Mouse (Mus musculus) left cerebral cortex, postnatal 10 days (tissue): ENCODE measurements around the gene Lrp10. TPM values are rescaled to one million over a fixed set of nuclear protein-coding genes. Genes with fewer than 3 reads are reported as not detected.

Experiments used
- DNase-seq, 2 experiments: peaks; one replicate each; pipeline ENCODE4 v3.0.0; 2021 to 2022; ENCODE audit warnings: low spot score in 2 of 2, mixed read lengths in 1 of 2; ENCODE audit errors: extremely low spot score in 1 of 2
- intact Hi-C: fragments of 180-260 bp; cut with DNase I; formaldehyde crosslinking; loops from one replicate; pipeline ENCODE4 v1.15.1; 2025
- total RNA-seq, 2 experiments: library from RNA; stranded (reverse); gene quantifications; 2 replicates each; pipeline ENCODE4 v1.2.3; 2021

The Lrp10 gene
- total RNA-seq, 2 experiments from 2014 or later = 27.5 to 34.5 TPM

DNA sequence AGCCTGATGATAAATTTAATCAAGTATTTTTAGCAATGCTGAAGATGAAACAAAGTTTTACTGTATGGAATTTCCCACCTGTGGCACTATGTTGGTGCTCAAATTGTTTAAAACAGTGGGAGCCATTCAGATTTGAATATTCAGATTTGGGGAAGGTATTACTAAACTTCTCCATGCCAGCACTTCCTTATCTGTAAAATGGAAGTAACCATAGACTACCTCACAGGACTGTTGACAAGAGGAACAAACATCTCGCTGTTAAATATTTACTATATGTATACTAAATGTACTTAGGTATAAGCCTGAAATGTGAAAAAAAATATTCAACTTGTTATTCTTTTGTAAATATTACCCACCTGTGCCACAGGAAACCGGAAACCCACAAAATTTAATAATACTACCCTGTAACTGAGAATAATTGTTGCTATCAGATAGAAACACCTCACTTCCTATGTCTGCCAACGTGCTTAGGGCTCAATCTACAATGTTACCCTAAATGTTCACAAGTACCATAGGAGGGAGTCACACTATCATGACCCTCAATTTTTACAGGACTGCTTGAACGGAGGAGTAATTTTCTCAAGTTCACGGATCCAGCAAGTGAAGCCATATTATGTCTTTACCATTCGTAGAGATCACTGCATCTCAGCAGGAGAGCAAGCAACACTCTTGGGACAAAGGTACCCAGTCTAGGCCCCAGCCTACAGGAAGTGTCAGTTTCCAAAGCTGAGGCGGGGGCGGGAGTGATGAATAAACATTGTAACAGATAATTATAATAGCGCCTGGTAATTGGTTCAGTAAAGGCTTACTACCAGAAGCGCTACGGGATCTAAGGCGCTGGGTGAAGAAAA is 604 bp upstream of the Lrp10 start:
- DNase-seq = no peak
- intact Hi-C loops = no loop called here

DNA sequence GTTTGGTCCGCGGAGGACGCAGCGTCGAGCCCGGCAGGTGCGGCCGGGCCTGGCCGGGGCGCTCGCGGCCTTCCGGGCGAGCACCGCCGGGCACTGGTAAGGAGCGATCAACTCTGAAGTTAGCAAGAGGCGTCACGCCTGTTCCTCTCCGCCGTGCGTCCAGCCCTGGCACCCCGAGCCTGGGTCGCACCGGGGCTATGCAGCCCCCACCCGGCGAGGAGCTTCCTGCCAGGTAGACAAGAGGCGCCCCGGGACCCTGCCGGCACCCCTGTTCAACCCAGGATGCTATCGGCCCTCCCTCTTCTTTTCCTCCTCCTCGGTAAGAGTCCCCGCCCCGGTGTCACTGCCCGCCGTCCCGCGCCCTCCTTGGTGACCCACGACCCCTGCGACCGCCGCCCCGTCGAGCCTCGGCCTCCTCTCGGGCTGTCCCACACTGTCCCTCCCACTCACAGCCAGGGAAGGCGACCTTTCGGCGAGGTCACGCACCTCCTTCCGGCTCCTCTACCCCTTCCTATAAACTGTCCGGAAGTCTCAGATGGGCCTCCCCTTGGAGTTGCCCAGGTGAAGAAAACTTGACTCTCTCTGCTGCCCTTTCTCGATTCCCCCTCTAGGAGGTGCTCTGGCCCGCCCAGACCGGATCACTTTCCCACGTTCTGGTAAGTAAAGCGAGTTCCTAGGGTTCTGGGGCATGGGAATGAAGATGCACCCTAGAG is 512 bp downstream of the Lrp10 start:
- DNase-seq = peak in 1 of 2 experiments; percentile 74
- intact Hi-C loops = no loop called here

DNA sequence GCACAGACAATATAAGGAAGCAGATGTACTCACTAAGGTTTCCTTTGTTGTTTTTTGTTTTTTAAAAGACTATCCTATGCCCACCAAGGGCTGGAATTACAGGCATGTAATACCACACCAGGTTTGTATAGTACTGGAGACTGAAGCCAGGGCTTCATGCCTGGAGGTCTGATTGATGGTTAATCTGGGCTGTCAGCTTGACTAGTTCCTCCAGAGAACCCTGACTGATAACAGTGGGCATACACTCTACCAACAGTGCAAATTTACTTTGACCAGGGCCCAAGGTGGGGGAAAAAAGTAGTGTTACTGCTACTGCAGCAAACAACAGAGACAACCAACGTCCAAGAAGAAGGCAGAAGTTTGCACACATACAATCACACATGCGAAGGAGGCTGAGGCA is 7.5 kb downstream of the Lrp10 start:
- no peak for DNase-seq
- intact Hi-C loops = no loop called here

DNA sequence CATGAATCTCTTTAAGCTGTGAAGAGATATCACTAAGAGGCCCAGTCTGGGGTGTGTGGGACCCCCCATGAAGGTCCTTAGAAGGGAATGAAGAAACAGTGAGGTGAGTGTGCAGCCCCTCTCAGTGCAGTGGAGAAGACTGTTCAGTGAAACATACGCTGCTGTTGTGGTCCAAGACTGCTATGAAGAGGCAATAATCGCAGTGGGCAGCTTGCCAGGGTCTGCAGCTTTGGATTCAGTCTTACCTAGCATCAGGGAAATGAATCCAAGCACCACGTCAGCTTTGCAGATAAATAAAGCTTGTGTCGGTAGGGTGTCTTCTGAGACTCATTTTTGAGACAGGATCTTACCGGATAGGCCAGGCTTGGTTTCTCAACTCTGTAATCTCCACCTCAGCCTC is 8.7 kb downstream of the Lrp10 start:
- DNase-seq = peak in 1 of 2 experiments; percentile 58
- intact Hi-C loops = no loop called here

DNA sequence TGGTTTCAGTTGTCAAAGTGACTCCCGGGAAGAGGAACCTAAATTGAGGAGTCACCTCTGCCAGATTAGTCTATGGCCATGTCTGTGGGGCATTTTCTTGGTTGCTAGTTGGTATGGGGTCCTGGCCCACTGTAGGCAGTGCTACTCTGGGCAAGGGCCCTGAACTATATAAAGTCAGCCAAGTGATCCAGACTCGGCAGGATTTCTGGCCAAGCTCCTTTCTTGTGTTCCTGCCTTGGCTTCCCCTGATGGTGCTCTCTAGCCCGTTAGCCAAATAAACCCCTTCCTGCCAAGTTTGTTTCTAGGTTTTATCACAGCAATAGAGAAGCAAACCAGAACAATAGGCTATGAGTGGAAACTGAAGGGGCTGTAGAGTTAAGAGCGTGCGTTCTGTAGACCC is 10.8 kb downstream of the Lrp10 start:
- DNase-seq = no peak
- intact Hi-C loops = no loop called here

DNA sequence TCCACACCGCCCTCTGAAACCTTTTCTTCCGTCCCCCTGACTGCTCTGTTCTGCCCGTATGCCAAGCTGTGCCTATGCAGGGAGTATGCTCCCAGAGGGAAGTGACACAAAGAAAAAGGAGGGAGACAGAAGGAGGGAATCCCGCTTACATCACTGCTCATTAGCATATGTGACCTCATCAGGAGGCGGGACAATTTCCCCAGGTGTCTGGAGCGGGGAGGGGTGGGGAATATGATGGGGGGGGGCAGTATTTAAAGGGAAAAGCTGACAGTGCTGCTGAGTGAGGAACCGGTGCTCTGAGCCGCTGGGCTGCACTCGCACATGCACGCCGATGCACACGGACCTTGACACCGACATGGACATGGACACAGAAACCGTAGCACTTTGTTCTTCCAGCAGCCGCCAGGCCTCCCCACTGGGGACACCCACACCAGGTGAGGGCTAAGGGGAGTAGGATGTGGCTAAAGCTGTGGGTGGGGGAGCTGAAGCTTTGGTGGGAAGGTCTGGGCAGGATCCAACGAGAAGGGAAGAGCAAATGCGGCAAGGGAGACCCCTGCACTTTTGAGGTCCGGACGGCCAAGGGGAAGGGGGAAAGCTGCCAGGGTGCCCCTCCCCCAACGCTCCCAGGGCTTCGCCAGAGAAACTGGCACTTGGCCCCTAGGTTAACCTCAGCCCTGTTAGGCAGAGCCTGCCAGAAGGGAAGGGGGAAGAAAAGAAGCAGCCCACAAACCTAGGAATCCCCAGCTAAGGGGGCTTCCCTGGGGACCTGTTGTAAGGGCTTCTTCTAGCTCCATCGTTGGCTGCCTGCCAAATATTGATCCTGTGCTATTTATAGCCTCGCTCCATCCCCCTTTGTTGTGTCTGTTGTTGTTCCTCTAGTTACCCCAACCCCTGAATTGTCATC is 12.3 kb downstream of the Lrp10 start, which contains the start of gene Rem2:
Rem2 (plus strand) TSS at position 160 of the 904 bp plus-strand sequence.
- peak; percentile 68 to 71 for DNase-seq
- intact Hi-C loops = no loop called here

DNA sequence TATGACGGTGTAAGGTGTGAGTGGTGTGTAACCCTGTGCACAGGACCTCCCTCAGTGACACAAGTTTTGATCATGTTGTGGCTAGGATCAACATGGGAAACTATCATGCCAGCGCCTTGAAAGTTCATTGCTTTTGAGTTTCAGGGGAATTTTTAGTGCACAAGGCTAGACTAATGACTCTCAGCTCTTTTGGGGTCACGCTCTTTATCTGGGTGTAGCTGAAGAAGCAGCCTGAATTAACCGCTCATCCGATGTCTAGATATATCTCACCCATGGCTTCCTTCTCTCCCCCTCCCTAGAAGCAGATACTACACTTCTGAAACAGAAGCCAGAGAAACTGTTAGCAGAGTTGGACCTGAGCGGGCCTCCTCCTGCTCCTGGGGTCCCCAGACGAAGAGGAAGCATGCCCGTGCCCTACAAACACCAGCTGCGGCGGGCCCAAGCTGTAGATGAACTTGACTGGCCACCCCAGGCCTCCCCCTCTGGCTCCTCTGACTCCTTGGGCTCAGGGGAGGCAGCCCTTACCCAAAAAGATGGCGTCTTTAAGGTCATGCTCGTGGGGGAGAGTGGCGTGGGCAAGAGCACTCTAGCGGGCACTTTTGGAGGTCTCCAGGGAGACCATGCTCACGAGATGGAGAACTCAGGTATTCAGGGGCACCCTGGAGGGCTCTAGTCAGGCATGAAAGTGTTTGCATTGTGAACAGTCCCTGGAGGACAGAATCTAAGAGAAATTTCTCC is 13.4 kb downstream of the Lrp10 start:
- DNase-seq = no peak
- intact Hi-C loops = no loop called here

DNA sequence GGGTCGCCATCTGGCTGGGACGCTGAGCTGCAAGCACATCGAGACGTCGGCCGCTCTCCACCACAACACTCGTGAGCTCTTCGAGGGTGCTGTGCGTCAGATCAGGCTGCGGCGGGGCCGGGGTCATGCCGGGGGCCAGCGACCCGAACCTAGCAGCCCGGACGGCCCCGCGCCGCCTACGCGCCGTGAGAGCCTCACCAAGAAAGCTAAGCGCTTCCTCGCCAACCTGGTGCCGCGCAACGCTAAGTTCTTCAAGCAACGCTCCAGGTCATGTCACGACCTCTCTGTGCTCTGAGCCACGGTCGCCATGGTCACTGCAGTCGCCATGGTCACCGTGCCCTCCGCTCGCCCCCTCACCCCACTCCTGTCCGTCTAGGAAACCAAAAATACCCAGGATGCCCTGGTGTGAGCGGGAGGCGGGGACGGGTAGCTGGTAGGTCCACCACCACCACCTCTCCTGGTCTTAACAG is 15.5 kb downstream of the Lrp10 start:
- intact Hi-C loops = no loop called here
- DNase-seq = peak in 1 of 2 experiments; percentile 63

DNA sequence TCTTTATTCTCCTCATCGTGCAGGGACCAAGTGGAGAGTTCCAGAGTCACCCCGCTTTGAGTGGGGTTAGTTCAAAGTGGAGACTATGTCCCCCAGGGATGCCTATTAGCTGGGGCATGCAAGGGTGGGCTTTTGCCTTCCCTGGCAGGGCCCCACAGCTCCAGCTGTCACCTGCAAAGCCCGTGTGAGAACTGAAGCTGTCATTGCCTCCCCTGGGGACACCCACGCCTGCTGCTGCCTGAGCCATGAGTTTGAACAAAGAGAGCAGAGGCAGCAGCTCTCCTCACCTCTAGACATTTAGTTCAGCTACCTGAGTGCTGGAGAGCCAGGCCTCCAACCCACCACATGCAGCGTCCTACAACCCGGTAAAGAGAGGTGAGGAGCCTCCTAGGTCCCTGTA is 16.7 kb downstream of the Lrp10 start:
- intact Hi-C loops = no loop called here
- DNase-seq = no peak

DNA sequence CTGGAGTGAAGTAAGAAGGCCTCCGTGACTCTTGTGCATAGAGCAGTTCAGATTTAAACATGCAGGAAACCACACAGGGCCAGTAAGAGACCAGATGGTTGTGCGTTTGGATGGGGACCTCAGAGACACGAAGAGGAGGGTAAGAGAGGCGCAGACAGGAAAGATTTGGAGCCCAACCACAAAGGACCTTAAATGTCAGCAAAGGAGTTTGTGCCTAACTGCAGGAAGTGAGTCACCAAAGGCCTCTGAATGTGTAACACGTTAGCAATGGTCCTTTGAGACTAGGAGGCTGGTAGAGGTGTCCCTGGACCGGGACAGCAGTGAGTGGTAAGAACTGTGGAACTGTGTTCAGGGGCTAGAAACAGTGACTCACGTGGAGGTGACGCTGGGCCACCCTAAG is 17.5 kb downstream of the Lrp10 start:
- intact Hi-C loops = no loop called here
- DNase-seq = no peak

DNA sequence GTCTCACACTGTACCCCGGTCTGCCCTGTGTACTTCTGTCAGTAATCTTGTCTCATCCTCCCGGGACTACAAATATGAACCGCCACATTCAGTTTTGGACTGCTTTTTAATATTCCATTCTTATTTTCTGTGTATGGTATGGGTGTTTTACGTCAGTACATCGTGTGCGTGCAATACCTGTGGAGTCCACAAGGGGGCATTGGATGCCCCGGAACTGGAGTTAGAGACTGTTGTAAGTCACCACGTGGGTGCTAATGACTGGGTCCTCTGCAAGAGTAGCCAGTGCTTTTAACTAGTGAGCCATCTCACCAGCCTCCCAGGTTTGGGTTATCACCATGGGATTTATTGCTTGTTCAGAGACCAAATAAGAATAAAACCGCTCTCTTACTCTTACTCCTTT is 18.6 kb downstream of the Lrp10 start:
- DNase-seq = peak in 1 of 2 experiments; percentile 53
- intact Hi-C loops = no loop called here

DNA sequence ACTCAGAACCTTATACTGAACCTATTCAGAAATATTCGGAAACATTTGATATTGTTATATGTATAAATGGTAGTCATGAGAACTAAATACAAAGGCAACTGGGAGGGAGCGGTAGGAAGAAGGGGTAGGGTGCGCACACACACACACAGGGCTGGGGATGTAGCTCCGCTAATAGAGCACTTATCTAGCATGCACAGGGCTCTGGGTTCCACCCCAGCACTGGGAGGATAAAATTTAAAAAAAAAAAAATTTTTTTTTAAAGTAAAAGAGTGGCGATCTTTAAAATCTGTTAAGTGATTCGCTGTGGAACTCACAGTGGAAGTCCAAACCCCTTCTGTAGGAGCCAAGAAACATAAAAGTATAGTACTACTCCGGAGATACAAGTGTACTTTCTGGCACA is 22.0 kb downstream of the Lrp10 start:
- DNase-seq = no peak
- intact Hi-C loops = no loop called here

DNA sequence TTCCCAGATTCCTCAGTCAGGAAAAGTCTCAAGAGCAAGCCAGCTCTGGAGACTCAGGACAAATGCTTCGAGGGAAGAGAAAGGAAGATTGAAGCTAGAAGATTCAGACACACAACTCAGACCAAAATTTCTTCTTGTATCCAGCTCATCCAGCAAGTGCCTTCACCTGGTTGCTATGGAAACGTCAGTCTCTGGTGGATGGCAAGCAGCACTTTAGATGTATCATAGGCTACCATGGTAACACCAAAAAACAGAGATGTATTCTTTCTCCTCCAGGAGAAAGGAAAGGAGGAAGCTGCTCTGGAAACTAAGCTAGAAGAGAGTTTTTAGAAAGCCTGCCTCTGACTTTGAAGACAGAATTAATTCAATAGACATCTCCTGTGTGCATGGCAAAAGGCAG is 23.8 kb downstream of the Lrp10 start:
- DNase-seq = no peak
- intact Hi-C loops = no loop called here

DNA sequence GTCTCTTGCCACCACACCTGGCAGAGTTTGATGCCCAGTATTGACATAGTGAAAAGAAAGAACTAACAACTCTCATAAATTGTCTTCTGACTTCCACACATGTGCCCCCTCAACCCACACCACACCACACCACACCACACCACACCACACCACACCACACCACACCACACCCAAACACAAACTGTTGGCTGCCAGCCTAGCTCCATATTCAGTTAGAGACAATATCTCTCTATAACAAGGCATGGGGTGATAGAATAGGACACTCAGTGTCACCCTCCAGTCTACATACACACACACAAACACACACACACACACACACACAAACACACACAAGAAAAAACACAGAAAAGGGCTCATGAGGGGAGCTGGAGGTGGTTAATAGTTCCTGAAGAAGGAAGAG is 24.4 kb downstream of the Lrp10 start:
- no peak for DNase-seq
- intact Hi-C loops = no loop called here

DNA sequence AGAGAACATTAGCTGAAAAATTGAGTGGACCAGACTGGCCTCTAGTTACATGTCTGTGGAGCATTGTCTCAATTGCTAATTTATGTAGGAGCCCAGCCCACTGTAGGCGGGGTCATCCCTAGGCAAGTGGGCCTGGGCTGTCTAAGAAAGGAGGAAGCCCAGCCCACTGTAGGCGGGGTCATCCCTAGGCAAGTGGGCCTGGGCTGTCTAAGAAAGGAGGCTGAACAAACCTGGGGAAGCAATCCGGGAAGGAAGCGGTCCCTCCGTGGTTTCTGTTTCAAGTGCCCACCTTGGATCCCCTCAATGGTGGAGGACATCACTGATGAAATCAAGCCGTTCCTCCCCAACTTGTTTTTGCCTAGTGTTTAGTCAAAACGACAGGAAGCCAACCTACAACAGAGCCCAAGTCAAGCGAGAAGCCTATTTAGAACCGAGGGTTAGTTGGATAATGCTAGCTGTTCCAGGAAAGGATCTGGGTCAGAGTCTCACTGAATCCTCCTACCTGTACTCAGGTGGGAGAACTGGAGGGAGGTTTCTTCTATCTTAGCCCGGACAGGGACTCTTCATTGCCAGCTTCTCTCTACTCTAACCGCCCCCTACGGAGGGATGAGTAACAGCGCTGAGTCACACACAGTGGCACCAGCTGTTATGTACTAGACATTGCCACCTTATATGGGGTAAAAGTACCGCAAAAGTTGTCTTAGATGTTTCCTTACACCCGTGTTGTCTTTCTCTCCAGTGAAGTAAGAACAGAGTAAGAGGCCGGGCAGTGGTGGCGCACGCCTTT is 28.6 kb downstream of the Lrp10 start:
- no peak for DNase-seq
- intact Hi-C loops = no loop called here

DNA sequence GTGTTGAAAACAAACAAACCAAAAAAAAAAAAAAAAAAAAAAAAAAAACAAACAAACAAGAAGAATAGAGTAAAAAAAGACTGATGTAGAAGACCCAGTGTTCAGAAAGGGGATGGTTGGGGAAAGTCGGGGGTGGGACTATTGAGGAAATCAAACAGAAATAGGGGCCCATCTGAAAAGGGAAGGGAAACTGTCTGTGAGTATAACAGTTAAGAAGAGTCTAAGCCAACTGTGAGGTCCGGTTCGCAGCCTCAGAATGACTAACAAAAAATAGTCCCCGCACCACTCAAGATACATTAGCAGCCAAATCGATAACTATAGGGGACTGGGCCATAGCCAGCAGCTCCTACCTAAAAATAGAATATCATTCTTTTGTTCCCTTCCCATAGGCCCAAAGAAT is 29.3 kb downstream of the Lrp10 start:
- intact Hi-C loops = no loop called here
- DNase-seq = no peak

DNA sequence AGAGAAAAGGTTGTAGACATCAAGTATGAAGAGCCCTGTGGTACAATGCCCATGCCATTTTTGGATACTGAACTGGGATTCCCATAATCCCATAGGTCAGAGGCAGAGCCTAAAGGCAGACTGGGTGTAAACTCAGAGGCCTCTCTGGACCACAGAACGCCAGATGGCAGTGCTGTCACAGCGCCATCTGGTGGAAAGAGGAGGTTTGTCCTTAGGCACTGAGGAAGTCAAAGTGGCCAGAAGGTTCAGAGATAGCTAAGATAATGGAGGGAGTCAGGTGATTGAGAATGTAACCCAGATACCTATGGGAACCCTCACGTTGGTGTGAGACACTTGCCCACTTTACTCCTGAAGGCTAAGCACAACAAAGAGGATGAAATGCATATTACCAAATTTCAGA is 30.3 kb downstream of the Lrp10 start:
- intact Hi-C loops = no loop called here

DNA sequence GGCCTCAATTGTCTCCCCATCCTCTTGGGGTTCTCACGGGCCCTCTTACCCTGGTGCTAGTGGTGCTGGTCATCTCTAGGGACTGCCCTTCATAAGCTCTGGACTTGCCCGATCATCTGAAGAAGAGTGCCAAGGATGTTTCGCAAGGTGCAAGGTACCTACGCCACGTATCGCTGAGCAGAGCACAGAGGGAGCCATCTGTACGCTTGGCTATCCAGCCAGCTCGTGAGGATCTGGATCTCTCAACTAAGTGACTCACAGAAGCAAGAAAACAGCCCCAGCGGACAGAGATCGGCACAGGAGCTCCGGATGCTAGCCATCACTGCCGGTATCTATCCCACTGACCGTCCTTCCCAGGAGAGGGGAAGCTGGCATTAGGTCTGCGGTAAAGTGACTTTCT is 32.8 kb downstream of the Lrp10 start:
- DNase-seq = no peak
- intact Hi-C loops = no loop called here

More for the DNA sequence above, 30.3 kb downstream of the Lrp10 start:
- DNase-seq = peak in 1 of 2 experiments; percentile 57
